Mouse (Mus musculus) macrophage (primary cell): Measurements from ENCODE around the gene Klc2. TPM values are rescaled to one million over a fixed set of nuclear protein-coding genes. Genes with fewer than 3 reads are reported as not detected.

Experiments used
- H3K27ac ChIP-seq: fragments of 350-480 bp; formaldehyde crosslinking; 2 replicates; pipeline ENCODE4 v1.9.0; 2021
- H3K36me3 ChIP-seq: fragments of 350-480 bp; formaldehyde crosslinking; 2 replicates; pipeline ENCODE4 v1.9.0; 2021; ENCODE audit errors: inconsistent target
- H3K4me3 ChIP-seq: fragments of 350-480 bp; formaldehyde crosslinking; 2 replicates; pipeline ENCODE4 v1.9.0; 2021; ENCODE audit errors: inconsistent target
- H3K79me2 ChIP-seq: fragments of 350-480 bp; formaldehyde crosslinking; 2 replicates; pipeline ENCODE4 v1.9.0; 2021; ENCODE audit errors: inconsistent target
- WGBS: methylation state at CpG from one replicate; pipeline ENCODE4 v1.1.7; 2026; ENCODE audit warnings: inconsistent platforms; ENCODE audit not compliant: missing documents; 5-methylcytosine and 5-hydroxymethylcytosine counted together
- polyA plus RNA-seq: library from polyadenylated mRNA; stranded (reverse); fragments of 250-400 nt; gene quantifications from 3 replicates; pipeline ENCODE4 v1.2.4, GENCODE M21; 2018; ENCODE audit warnings: inconsistent platforms

Klc2 gene
- polyA plus RNA-seq, 1 experiment from 2014 or later, result 14.1 TPM

DNA sequence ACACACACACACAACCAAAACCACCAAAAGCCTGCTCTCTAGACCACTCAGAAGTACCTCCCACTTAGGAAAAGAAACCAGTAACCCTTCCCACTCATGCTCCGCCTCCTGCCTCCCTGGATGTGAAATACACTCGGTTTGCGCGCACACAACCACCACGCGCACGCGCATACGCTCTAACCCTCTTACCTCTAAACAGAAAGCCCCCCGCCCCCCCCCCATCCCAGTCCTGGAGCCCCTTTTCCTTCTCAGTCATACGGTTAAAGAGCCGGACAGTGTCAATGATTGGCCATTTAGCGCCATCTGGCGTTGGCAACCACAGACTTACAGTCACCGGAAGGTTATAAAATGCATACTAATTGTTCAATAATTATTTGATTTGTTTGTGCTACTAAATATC, 45.3 kb downstream of the Klc2 start:
- Histone ChIP-seq H3K4me3 (peak overlapping the region; percentile 32), H3K27ac (no peak overlapping the region), H3K36me3 (no peaks in the 10 kb centered on the region), H3K79me2 (no peaks in the 10 kb centered on the region)
- WGBS, result 1% methylated on average over 15 of the region's 15 CpGs

DNA sequence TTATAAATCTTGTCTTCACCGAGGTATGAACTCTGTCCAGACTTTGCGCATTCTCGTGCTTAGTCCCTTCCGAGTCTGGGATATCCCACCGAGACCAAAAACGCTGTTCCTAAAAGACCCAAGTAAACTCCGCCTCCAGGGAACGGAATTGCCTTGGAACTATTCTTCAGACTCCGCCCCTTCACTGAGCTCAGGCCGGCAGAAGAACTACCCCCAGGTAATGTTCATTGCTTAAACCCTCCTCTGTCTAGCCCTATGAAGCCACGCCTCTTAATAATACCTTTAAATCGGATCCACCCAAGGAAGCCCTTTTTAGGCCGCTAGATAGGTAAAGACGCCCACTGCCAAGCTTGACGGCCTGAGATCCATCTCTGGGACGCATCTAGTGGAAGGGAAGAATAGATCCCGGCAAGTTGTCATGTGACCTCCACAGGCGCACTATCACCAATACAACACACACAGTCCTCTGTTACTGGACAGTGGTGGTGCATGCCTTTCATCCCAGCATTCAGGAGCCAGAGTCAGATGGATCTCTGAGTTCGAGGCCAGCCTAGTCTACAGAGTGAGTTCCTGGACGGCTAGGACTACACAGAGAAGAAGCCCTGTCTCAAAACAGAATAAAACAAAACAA, 45.9 kb downstream of the Klc2 start:
- WGBS, result 12% methylated on average over 20 of the region's 20 CpGs
- Histone ChIP-seq H3K27ac (no peak overlapping the region), H3K79me2 (no peaks in the 10 kb centered on the region)

DNA sequence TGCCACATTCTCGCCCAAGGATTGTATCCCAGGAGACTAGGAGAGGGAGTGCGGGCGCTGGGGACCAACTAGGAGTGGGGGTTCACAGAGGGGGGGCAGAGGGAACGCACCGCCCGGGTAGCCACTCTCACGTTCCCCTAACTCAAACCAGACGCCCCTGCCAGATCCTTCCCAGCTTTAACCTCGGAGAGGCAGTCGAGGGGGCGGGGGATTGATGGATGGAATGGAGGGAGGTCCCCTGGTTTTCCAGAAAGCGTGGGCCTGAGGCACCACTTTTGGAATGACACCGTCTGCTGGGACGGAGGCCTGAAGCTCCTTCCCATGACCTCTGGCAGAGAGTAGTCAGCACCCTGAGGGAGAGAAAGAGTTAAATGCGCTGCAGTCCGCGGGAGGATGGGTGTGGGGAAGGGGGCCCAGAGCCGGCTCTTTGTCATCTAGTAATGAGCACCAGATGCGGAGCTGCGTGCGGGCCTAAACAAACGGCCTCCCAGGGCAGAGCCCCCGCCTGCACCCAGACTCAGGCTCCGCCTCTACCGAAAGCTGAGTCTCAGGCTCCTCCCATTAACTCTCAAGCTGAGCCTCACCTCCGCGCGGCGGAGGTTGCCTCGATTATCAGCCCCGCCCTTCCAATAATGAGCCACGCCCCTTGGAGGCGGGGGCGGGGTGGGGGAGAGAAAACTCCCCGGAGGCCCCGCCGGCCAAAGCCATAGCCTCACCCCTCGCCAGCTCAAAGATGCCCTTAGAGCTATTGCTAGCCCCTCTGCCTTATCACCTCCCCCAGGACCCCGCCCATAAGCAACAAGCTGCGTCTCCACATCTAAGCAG, 46.6 kb downstream of the Klc2 start:
- no peaks in the 10 kb centered on the region for H3K36me3 ChIP-seq
- H3K4me3 ChIP-seq, result peak overlapping the region; percentile 32
- 12% methylated on average over 40 of the region's 40 CpGs for WGBS
- H3K27ac ChIP-seq, result no peak overlapping the region
- H3K79me2 ChIP-seq, result no peaks in the 10 kb centered on the region

More for the DNA sequence above, 45.9 kb downstream of the Klc2 start:
- peak overlapping the region; percentile 32 for H3K4me3 ChIP-seq
- H3K36me3 ChIP-seq, result no peaks in the 10 kb centered on the region

DNA sequence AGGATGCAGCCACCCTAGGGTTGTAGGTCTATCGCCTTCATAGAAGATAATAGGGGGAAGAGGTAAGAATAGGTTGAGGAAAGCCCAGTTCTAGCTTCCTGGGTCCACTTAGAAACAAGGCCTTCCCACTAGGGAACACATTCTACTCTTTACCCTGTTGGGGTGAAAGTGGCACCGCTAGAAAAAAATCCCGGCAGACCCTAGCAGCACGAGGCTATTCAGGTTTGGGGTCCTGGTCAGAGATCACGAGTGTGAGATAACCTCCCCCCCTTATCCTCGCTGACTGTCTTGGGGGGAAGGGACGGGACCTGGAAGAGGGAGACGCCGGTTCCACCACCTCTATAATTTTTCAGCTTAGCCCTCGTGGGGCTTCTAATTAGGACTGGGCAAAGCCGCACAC, 47.3 kb downstream of the Klc2 start:
- no peak overlapping the region for H3K4me3 ChIP-seq
- no peaks in the 10 kb centered on the region for H3K36me3 ChIP-seq
- H3K79me2 ChIP-seq, result no peaks in the 10 kb centered on the region
- H3K27ac ChIP-seq, result no peak overlapping the region
- WGBS, result 73% methylated on average over 11 of the region's 11 CpGs

DNA sequence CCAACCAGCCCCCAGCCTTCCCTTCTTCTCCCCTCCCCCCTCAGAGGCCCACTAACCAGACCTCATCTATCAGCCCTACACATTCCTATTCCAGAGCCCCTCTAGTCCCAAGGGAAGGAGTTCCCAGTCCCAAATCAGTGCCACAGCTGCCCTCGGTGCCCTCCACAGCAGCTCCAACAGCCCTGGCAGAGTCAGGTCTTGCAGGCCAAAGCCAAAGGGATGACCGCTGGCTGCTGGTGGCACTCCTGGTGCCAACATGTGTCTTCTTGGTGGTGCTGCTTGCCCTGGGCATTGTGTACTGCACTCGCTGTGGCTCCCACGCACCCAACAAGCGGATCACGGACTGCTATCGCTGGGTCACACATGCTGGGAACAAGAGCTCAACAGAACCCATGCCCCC, 48.4 kb downstream of the Klc2 start:
- no peak overlapping the region for H3K27ac ChIP-seq
- 93% methylated on average over 7 of the region's 7 CpGs for WGBS
- H3K79me2 ChIP-seq, result no peaks in the 10 kb centered on the region
- H3K36me3 ChIP-seq, result no peaks in the 10 kb centered on the region
- no peak overlapping the region for H3K4me3 ChIP-seq

DNA sequence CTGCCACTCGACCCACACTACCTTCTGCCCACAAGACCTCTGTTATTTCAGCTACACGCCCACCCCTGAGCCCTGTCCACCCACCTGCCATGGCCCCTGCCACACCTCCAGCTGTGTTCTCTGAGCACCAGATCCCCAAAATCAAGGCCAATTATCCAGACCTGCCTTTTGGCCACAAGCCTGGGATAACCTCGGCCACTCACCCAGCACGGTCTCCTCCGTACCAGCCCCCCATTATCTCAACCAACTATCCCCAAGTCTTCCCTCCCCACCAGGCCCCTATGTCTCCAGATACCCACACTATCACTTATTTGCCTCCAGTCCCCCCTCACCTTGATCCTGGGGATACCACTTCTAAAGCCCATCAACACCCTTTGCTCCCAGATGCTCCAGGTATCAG, 48.9 kb downstream of the Klc2 start:
- no peaks in the 10 kb centered on the region for H3K36me3 ChIP-seq
- H3K4me3 ChIP-seq, result no peak overlapping the region
- 85% methylated on average over 5 of the region's 5 CpGs for whole genome bisulfite sequencing
- H3K27ac ChIP-seq, result no peak overlapping the region
- H3K79me2 ChIP-seq, result no peaks in the 10 kb centered on the region

DNA sequence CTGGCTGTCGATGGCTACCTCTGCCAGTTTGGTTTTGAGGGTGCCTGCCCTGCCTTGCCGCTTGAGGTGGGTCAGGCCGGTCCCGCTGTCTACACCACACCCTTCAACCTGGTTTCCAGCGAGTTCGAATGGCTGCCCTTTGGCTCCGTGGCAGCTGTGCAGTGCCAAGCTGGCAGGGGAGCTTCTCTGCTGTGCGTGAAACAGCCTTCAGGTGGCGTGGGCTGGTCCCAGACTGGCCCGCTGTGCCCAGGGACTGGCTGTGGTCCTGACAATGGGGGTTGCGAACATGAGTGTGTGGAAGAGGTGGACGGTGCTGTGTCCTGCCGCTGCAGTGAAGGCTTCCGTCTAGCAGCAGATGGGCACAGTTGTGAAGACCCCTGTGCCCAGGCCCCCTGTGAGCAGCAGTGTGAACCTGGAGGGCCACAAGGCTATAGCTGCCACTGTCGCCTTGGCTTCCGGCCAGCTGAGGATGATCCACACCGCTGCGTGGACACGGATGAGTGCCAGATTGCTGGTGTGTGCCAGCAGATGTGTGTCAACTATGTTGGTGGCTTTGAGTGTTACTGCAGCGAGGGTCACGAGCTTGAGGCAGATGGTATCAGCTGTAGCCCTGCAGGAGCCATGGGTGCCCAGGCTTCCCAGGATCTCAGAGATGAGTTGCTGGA, 49.7 kb downstream of the Klc2 start:
- 62% methylated on average over 21 of the region's 21 CpGs for WGBS

DNA sequence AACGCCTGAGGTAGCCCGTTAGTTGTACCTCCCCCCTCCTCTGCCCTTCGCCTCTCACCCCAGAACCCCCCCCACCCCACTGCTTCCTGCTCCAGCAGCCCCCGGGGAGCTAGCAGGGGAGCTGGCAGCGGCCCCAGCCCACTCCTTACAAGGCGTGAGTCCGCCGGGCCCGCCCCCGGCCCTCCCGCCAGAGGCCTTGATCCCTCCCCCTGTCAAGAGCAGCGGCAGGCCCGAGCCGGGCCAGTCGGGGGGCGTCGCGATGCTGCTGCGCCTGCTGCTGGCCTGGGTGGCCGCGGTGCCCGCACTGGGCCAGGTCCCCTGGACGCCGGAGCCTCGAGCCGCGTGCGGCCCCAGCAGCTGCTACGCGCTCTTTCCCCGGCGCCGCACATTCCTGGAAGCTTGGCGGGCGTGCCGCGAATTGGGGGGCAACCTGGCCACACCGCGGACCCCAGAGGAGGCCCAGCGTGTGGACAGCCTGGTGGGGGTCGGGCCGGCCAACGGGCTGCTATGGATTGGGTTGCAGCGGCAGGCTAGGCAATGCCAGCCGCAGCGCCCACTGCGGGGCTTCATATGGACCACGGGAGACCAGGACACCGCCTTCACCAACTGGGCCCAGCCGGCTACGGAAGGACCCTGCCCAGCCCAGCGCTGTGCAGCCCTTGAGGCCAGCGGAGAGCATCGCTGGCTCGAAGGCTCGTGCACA, 50.3 kb downstream of the Klc2 start, which contains the start of gene Cd248:
TSS of gene Cd248 (plus strand) at position 212 of the 703 bp plus-strand sequence.
- Histone ChIP-seq H3K27ac (no peak within 1 kb of the TSS), H3K36me3 (no peaks in the 10 kb centered on the region), H3K79me2 (no peaks in the 10 kb centered on the region), H3K4me3 (no peak within 1 kb of the TSS)
- 6% methylated on average over 40 of the region's 56 CpGs for WGBS

More for the DNA sequence above, 49.7 kb downstream of the Klc2 start:
- no peak overlapping the region for H3K4me3 ChIP-seq
- no peaks in the 10 kb centered on the region for H3K79me2 ChIP-seq
- no peaks in the 10 kb centered on the region for H3K36me3 ChIP-seq
- H3K27ac ChIP-seq, result no peak overlapping the region

DNA sequence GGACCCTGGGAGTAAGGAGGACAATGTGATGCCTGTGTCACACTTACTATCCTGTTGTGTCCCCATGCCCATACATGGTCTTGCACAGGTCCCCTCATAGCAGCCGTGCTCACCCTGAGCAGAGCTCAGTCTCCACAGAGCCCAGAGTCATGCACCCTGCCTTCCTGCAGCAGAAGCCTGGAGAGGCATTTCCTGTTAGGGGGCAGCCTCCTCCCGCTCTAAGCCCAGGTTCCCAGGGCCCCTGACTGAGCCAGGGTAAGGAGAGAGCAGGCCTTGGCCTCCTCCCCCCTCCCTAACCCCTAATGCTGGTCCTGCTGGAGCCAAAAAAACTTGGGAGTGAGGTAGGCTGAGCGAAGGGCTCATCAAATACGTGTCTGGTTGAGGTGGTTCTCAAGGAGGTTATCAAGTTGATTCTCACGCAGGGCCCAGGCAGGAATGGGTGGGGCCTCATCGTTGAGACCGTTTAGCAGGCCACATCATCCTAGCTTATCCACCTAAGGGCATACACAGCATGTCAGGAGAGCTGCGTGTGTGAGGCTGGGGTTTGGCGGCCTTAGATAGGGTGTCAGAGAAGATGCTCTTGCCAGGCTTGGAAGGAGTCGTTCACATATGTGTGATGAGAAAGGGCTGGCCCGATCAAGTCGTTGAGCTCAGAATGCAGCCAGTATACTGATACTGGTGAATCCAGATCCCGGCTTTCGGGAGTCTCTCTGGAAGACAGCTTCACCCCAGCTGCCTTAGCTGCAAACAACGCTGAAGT, 51.1 kb downstream of the Klc2 start:
- WGBS, result 15% methylated on average over 15 of the region's 15 CpGs
- H3K27ac ChIP-seq, result no peak overlapping the region
- H3K4me3 ChIP-seq, result no peak overlapping the region
- no peaks in the 10 kb centered on the region for H3K36me3 ChIP-seq
- no peaks in the 10 kb centered on the region for H3K79me2 ChIP-seq

DNA sequence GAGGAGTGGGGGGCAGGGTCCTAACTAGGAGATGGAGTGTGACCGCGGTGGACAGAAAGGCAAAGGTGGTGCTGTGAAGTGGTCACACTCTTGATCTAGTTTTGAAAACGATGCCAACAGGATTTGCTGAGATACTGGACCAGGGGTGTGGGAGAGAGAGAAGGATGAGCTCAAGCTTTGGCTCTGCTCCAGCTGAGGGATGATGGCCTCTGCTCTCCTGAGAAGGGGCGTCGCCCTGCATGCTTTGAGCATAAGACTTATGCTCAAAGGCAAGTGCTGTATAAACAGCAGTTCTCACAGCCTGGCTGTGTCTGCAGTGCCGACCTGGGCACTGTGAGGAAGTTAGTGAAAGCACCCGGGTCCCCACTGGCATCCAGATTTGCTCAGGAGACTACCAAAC, 53.3 kb downstream of the Klc2 start:
- H3K4me3 ChIP-seq, result no peak overlapping the region
- WGBS, result 71% methylated on average over 7 of the region's 7 CpGs
- H3K36me3 ChIP-seq, result no peaks in the 10 kb centered on the region
- no peaks in the 10 kb centered on the region for H3K79me2 ChIP-seq
- no peak overlapping the region for H3K27ac ChIP-seq

DNA sequence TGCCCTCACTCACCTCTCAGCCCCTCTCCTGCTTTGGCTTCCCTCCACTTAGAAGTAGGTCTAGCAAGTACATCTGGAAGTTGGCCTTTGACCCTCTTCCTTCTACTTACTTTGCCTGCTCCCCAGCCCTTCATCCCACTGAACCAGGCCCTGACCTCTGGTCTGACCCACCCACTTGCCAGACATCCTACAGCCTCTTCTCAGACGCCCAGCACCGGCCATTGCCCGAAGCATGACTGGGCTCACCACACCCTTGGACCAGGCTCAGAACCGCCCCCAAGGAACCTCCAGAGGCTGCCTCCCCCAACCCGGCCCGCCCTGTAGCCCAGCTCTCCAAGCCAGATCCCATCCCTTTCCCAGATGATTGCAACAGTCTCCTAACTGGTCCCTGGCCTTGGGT, 55.9 kb downstream of the Klc2 start:
- 97% methylated on average over 6 of the region's 6 CpGs for WGBS
- H3K36me3 ChIP-seq, result no peaks in the 10 kb centered on the region
- H3K79me2 ChIP-seq, result no peaks in the 10 kb centered on the region
- H3K4me3 ChIP-seq, result no peak overlapping the region
- H3K27ac ChIP-seq, result no peak overlapping the region

DNA sequence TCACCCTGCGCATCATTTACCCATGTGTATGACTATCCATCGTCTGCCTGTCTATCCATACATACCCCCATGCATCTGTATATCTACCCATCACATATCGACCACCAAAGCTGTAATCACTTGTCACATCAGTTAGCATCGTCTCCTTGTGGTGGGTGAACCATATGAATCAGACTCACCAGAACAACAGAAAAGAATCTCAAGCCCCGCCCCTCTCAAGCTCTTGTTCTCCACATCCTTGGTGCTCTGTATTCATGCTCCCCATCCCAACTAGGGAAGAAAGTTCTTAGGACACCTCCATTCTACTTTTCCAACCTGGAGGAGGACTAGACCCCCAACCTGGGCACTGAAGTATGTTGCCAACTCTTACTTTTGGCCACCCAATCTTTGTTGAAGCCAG, 56.3 kb downstream of the Klc2 start:
- Histone ChIP-seq H3K27ac (no peak overlapping the region), H3K79me2 (no peaks in the 10 kb centered on the region), H3K4me3 (no peak overlapping the region), H3K36me3 (no peaks in the 10 kb centered on the region)
- 86% methylated on average over 5 of the region's 5 CpGs for WGBS

DNA sequence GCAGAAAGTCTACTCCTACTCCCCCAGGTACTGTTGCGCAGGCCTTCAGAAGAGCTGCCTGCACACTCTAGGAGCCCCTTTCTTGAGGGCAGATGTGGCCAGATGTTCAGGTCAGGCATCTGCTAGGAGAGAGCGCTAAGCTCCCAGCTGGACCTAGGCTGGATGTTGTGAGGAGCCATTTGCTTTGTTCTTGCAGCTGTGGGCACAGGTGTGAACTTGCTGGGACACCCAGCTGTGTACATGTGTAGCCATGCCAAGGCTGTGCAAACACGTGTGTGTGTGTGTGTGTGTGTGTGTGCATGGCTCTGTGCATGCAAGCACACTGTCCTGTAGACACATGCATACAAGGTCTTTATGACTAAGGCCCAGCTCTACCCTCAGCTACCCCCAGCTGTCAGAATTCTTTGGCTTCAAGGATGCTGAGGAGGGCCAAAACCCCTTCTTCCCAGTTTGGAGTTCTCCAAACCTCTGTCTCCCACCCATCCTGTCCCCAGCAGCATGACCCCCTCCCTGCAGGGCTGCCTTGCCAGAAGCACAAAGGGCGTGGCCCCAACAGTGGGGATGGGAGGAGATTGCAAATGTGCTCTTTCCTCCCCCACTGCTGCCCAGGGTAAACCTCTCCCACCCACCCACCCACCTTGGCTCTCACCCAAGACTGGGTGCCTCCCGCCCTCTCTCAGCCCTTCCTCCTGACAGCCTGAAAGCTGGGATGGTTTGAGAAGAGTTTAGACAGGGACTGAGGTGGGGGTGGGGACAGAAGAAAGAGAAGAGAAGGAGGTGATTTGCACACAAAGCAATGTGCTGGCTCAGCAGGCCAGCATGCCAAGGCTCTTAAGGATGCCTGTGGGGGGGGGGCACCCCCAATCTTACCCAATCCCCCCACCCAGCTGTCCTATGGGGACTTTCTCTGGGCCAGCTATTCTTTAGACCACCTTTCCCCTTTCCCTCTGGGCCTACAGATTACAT, 57.7 kb downstream of the Klc2 start:
- H3K79me2 ChIP-seq, result no peaks in the 10 kb centered on the region
- H3K27ac ChIP-seq, result no peak overlapping the region
- no peak overlapping the region for H3K4me3 ChIP-seq
- WGBS, result 90% methylated on average over 5 of the region's 5 CpGs
- no peaks in the 10 kb centered on the region for H3K36me3 ChIP-seq
